Mouse (Mus musculus) MEL (cell line): ENCODE data around the gene Rab11fip3. TPM values are rescaled to one million over a fixed set of nuclear protein-coding genes. Genes with fewer than 3 reads are reported as not detected.

Experiments used
- DNase-seq: peaks from one replicate; pipeline ENCODE4 v3.0.0; 2011; ENCODE audit warnings: low read depth, low spot score
- H3K27ac ChIP-seq: 2 replicates; pipeline ENCODE4 v1.5.1; 2012; ENCODE audit warnings: low read depth, mild to moderate bottlenecking, control low read depth, low read length, moderate library complexity; ENCODE audit not compliant: control insufficient read depth
- H3K27me3 ChIP-seq, 2 experiments: fragments of 150-350 bp in 1 of 2; sonication (generic) in 1 of 2; 2 replicates each; pipeline ENCODE4 v1.6.1; 2012; ENCODE audit warnings: low read length in 2 of 2, mild to moderate bottlenecking in 2 of 2, improper control_type of control experiment in 1 of 2, moderate library complexity in 1 of 2; ENCODE audit not compliant: insufficient read depth in 2 of 2, control insufficient read depth in 1 of 2
- H3K36me3 ChIP-seq, 2 experiments: 2 replicates each; pipeline ENCODE4 v1.6.1; 2012 to 2014; ENCODE audit warnings: low read length in 2 of 2, improper control_type of control experiment in 1 of 2, inconsistent platforms in 1 of 2, mild to moderate bottlenecking in 1 of 2; ENCODE audit not compliant: insufficient read depth in 2 of 2, control insufficient read depth in 1 of 2
- H3K4me1 ChIP-seq, 2 experiments: fragments of 150-350 bp in 1 of 2; sonication (generic) in 1 of 2; 2 replicates each; pipeline ENCODE4 v1.6.1; 2012; ENCODE audit warnings: low read length in 2 of 2, improper control_type of control experiment in 1 of 2, mild to moderate bottlenecking in 1 of 2; ENCODE audit not compliant: insufficient read depth in 2 of 2, control insufficient read depth in 1 of 2
- H3K4me3 ChIP-seq, 2 experiments: fragments of 150-350 bp in 1 of 2; sonication (generic) in 1 of 2; 2 replicates each; pipeline ENCODE4 v1.5.1; 2012; ENCODE audit warnings: low read depth in 2 of 2, low read length in 2 of 2, mild to moderate bottlenecking in 2 of 2, moderate library complexity in 2 of 2, control low read depth in 1 of 2, improper control_type of control experiment in 1 of 2; ENCODE audit not compliant: control insufficient read depth in 1 of 2, insufficient read depth in 1 of 2
- H3K79me2 ChIP-seq: 2 replicates; pipeline ENCODE4 v1.6.1; 2012; ENCODE audit warnings: mild to moderate bottlenecking, low read length, moderate library complexity; ENCODE audit not compliant: control insufficient read depth, poor library complexity, insufficient read depth
- H3K9ac ChIP-seq: 2 replicates; pipeline ENCODE4 v1.6.1; 2012; ENCODE audit warnings: low read depth, mild to moderate bottlenecking, control low read depth, low read length, moderate library complexity; ENCODE audit not compliant: control insufficient read depth, poor library complexity, severe bottlenecking
- H3K9me3 ChIP-seq: fragments of 150-350 bp; sonication (generic); replicated peaks from 2 replicates; pipeline ENCODE4 v1.6.1; 2012; ENCODE audit warnings: mild to moderate bottlenecking, low read length, improper control_type of control experiment, moderate library complexity; ENCODE audit not compliant: insufficient read depth
- BHLHE40 ChIP-seq: IDR thresholded peaks from 2 replicates; pipeline ENCODE4 v1.6.1; 2012; ENCODE audit warnings: low read depth, mild to moderate bottlenecking, inconsistent platforms, low read length, improper control_type of control experiment, borderline replicate concordance
- CHD1 ChIP-seq: IDR thresholded peaks from 2 replicates; pipeline ENCODE4 v1.6.1; 2012; ENCODE audit warnings: low read depth, mild to moderate bottlenecking, inconsistent platforms, low read length, improper control_type of control experiment
- E2F4 ChIP-seq: IDR thresholded peaks from 2 replicates; pipeline ENCODE4 v1.6.1; 2011; ENCODE audit warnings: low read depth, low read length, improper control_type of control experiment, borderline replicate concordance
- ELF1 ChIP-seq: IDR thresholded peaks from 2 replicates; pipeline ENCODE4 v1.6.1; 2014; ENCODE audit warnings: low read depth, mild to moderate bottlenecking, inconsistent platforms, low read length, improper control_type of control experiment, moderate library complexity
- GABPA ChIP-seq: IDR thresholded peaks from 2 replicates; pipeline ENCODE4 v1.6.1; 2012; ENCODE audit warnings: low read depth, mild to moderate bottlenecking, inconsistent platforms, low read length, improper control_type of control experiment, moderate library complexity
- GATA1 ChIP-seq: IDR thresholded peaks from 2 replicates; pipeline ENCODE4 v1.6.1; 2011; ENCODE audit warnings: low read depth, low read length, improper control_type of control experiment
- JUND ChIP-seq: IDR thresholded peaks from 2 replicates; pipeline ENCODE4 v1.6.1; 2011; ENCODE audit warnings: low read depth, mild to moderate bottlenecking, improper control_type of control experiment, low read length
- MAX ChIP-seq: IDR thresholded peaks from 2 replicates; pipeline ENCODE4 v1.6.1; 2011; ENCODE audit warnings: low read length, improper control_type of control experiment
- MXI1 ChIP-seq: IDR thresholded peaks from 2 replicates; pipeline ENCODE4 v1.6.1; 2011; ENCODE audit warnings: mild to moderate bottlenecking, low read depth, low read length, improper control_type of control experiment
- MYB ChIP-seq: IDR thresholded peaks from 2 replicates; pipeline ENCODE4 v1.6.1; 2011; ENCODE audit warnings: mild to moderate bottlenecking, low read depth, low read length, improper control_type of control experiment
- MYC ChIP-seq: IDR thresholded peaks from 2 replicates; pipeline ENCODE4 v1.6.1; 2011; ENCODE audit warnings: low read depth, mild to moderate bottlenecking, low read length, improper control_type of control experiment, moderate library complexity
- POLR2A ChIP-seq, 2 experiments: IDR thresholded peaks; 2 replicates each; pipeline ENCODE4 v1.6.1; 2011 to 2012; ENCODE audit warnings: low read length in 2 of 2, mild to moderate bottlenecking in 2 of 2, control low read depth in 1 of 2, improper control_type of control experiment in 1 of 2, low read depth in 1 of 2, moderate library complexity in 1 of 2; ENCODE audit not compliant: control insufficient read depth in 1 of 2, insufficient read depth in 1 of 2, poor library complexity in 1 of 2
- POLR2AphosphoS2 ChIP-seq: IDR thresholded peaks from 2 replicates; pipeline ENCODE4 v1.6.1; 2011; ENCODE audit warnings: low read length, improper control_type of control experiment
- POLR2AphosphoS5 ChIP-seq: IDR thresholded peaks from 2 replicates; pipeline ENCODE4 v1.6.1; 2012; ENCODE audit warnings: low read depth, borderline replicate concordance, mild to moderate bottlenecking, inconsistent platforms, low read length, moderate library complexity, mixed read lengths
- RCOR1 ChIP-seq: IDR thresholded peaks from 2 replicates; pipeline ENCODE4 v1.6.1; 2012; ENCODE audit warnings: low read depth, mild to moderate bottlenecking, inconsistent platforms, low read length, improper control_type of control experiment
- SIN3A ChIP-seq: IDR thresholded peaks from 2 replicates; pipeline ENCODE4 v1.6.1; 2012; ENCODE audit warnings: low read length, improper control_type of control experiment, inconsistent platforms
- TAL1 ChIP-seq: IDR thresholded peaks from 2 replicates; pipeline ENCODE4 v1.6.1; 2012; ENCODE audit warnings: mild to moderate bottlenecking, inconsistent platforms, low read length, moderate library complexity, mixed read lengths
- TBP ChIP-seq: IDR thresholded peaks from 2 replicates; pipeline ENCODE4 v1.8.0; 2011; ENCODE audit warnings: low read depth, low read length, improper control_type of control experiment
- TCF12 ChIP-seq: IDR thresholded peaks from 2 replicates; pipeline ENCODE4 v1.6.1; 2014; ENCODE audit warnings: low read depth, mild to moderate bottlenecking, inconsistent platforms, low read length, improper control_type of control experiment, moderate library complexity
- USF1 ChIP-seq: IDR thresholded peaks from 2 replicates; pipeline ENCODE4 v1.6.1; 2014; ENCODE audit warnings: low read depth, mild to moderate bottlenecking, inconsistent platforms, low read length, improper control_type of control experiment, moderate library complexity
- USF2 ChIP-seq, 2 experiments: IDR thresholded peaks; 2 replicates each; pipeline ENCODE4 v1.6.1; 2011 to 2012; ENCODE audit warnings: improper control_type of control experiment in 2 of 2, low read length in 2 of 2, borderline replicate concordance in 1 of 2, inconsistent platforms in 1 of 2, low read depth in 1 of 2, mild to moderate bottlenecking in 1 of 2; ENCODE audit not compliant: insufficient read depth in 1 of 2
- ZC3H11A ChIP-seq: IDR thresholded peaks from 2 replicates; pipeline ENCODE4 v1.6.1; 2012; ENCODE audit warnings: low read depth, mild to moderate bottlenecking, inconsistent platforms, low read length, improper control_type of control experiment
- ZKSCAN1 ChIP-seq: IDR thresholded peaks from 2 replicates; pipeline ENCODE4 v1.6.1; 2012; ENCODE audit warnings: low read depth, mild to moderate bottlenecking, inconsistent platforms, low read length, improper control_type of control experiment, moderate library complexity
- ZMIZ1 ChIP-seq: IDR thresholded peaks from 2 replicates; pipeline ENCODE4 v1.6.1; 2012; ENCODE audit warnings: low read depth, mild to moderate bottlenecking, inconsistent platforms, low read length, improper control_type of control experiment, moderate library complexity
- ZNF384 ChIP-seq: IDR thresholded peaks from 2 replicates; pipeline ENCODE4 v1.6.1; 2012; ENCODE audit warnings: low read depth, mild to moderate bottlenecking, inconsistent platforms, low read length, improper control_type of control experiment
- polyA plus RNA-seq, 2 experiments: library from polyadenylated mRNA; stranded (reverse) in 1 of 2; unstranded in 1 of 2; fragments of >175 nt in 1 of 2; fragments of >200 nt in 1 of 2; gene quantifications; 2 replicates each; pipeline versions ENCODE4 v1.2.1 to v1.2.4; 2012; ENCODE audit warnings: low replicate concordance in 2 of 2, low read depth in 1 of 2; ENCODE audit not compliant: insufficient read length in 2 of 2, insufficient read depth in 1 of 2, missing spikeins in 1 of 2
- total RNA-seq: library from RNA; depleted of rRNA; stranded (reverse); fragments of 300-350 nt; gene quantifications from 2 replicates; pipeline ENCODE4 v1.2.3, GENCODE M21; 2012

Gene Rab11fip3
- total and polyA plus RNA-seq, 3 experiments = 3.2 to 18.9 TPM; not detected in 1

DNA sequence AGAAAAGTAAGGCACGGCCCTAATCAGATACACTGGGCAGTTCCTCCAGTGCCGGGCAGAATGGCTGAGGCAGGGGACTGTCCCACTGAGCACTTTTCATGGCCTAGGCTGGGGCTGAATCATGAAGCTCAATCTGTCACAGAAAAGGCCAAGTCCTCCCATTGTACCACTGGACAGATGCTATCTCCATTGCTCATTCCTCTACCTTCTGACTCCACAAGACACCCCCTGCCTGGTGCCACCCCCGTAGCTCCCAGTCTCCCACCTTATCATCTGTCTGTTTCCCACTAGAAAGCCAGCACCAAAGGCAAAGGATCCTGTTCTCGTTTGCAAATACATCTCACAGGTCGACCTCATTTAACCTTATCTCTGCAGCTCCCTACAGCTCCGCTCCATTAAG lies 37.3 kb downstream of the Rab11fip3 start:
- no peaks in the 10 kb centered on the region for H3K4me1 ChIP-seq
- H3K27me3 ChIP-seq = no peaks in the 10 kb centered on the region
- no peaks in the 10 kb centered on the region; a peak in 2 of 4 replicates for H3K36me3 ChIP-seq
- no peak overlapping the region for H3K4me3 ChIP-seq
- H3K79me2 ChIP-seq = no peaks in the 10 kb centered on the region
- no peak overlapping the region for H3K27ac ChIP-seq
- DNase-seq = no peak
- TF ChIP-seq GATA1 (no peak), POLR2AphosphoS5 (no peak), MYC (no peak), POLR2AphosphoS2 (no peak), E2F4 (no peak), TBP (no peak), JUND (no peak), TCF12 (no peak), USF2 (IDR thresholded peaks at IDR 0.05; ENCODE audit: borderline replicate concordance in 1 of 2, insufficient read depth in 1 of 2, low read depth in 1 of 2, low read length in 2 of 2) (no peak), SIN3A (no peak), ZC3H11A (no peak), MYB (no peak), RCOR1 (no peak)
- no peak overlapping the region for H3K9ac ChIP-seq
- H3K9me3 ChIP-seq = no peaks in the 10 kb centered on the region

DNA sequence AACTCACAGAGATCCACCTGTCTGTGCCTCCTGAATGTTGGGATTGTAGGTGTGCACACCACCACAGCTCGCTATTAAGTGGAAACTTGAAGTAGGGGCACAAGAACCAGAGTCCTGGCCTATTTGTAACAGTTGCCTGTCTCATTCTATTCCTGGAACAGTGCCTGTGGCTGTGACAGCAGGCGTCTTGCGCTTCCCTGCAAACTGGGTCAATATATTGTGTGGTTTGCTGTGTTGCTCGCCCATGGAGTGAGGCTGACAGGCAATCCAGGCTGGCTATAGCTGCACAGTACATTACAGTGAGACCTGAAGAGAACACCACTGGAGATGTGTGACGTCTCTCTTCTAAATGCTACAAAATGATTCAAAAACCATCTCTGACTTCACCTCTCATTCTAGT lies 37.8 kb downstream of the Rab11fip3 start:
- H3K9ac ChIP-seq = no peak overlapping the region
- TF ChIP-seq USF2 (IDR thresholded peaks at IDR 0.05; ENCODE audit: borderline replicate concordance in 1 of 2, insufficient read depth in 1 of 2, low read depth in 1 of 2, low read length in 2 of 2) (no peak), ZKSCAN1 (no peak), USF1 (no peak), POLR2A (IDR thresholded peaks at IDR 0.05; ENCODE audit: control insufficient read depth in 1 of 2, insufficient read depth in 1 of 2, low read depth in 1 of 2, low read length in 2 of 2, poor library complexity in 1 of 2) (no peak), GABPA (no peak), ZMIZ1 (no peak), MXI1 (no peak), BHLHE40 (no peak), CHD1 (no peak), POLR2AphosphoS2 (no peak), POLR2AphosphoS5 (no peak), RCOR1 (no peak), SIN3A (no peak), ELF1 (no peak), MAX (no peak), ZNF384 (no peak), TAL1 (no peak)
- H3K4me3 ChIP-seq = no peak overlapping the region
- no peaks in the 10 kb centered on the region for H3K4me1 ChIP-seq
- H3K36me3 ChIP-seq = no peaks in the 10 kb centered on the region; a peak in 2 of 4 replicates
- H3K9me3 ChIP-seq = no peaks in the 10 kb centered on the region
- no peaks in the 10 kb centered on the region for H3K79me2 ChIP-seq
- no peak for DNase-seq
- no peak overlapping the region for H3K27ac ChIP-seq
- H3K27me3 ChIP-seq = no peaks in the 10 kb centered on the region
